Mouse (Mus musculus): ENCODE measurements at regions not wholly inside any gene's neighbourhood (a gene's known extent, or its start where the extent isn't known, plus 50 kb on each side); places are given as distances from the start of the nearest gene placed in this dataset.
"Not testable (repeated sequence)": the region's sequence is repeated elsewhere in the genome, so short reads cannot be mapped to it uniquely, and the experiment has no call there.

GRCm38 (mm10) chrX:19903962-19904930 lies 155.1 kb upstream of the Chst7 start:
- WGBS: 52% methylated on average over 6 of the region's 6 CpGs
- ATAC-seq (ENCODE audit: low FRiP score): peak; percentile 83
- Histone ChIP-seq H3K4me2 (no peak overlapping the region), H3K4me1 (no peaks in the 10 kb centered on the region), H3K9ac (replicated peaks) (no peak overlapping the region), H3K4me3 (replicated peaks) (no peak overlapping the region), H3K9me3 (replicated peaks) (no peaks in the 10 kb centered on the region), H3K27me3 (replicated peaks) (no peaks in the 10 kb centered on the region), H3K27ac (replicated peaks) (no peak overlapping the region), H3K36me3 (no peaks in the 10 kb centered on the region)

DNA sequence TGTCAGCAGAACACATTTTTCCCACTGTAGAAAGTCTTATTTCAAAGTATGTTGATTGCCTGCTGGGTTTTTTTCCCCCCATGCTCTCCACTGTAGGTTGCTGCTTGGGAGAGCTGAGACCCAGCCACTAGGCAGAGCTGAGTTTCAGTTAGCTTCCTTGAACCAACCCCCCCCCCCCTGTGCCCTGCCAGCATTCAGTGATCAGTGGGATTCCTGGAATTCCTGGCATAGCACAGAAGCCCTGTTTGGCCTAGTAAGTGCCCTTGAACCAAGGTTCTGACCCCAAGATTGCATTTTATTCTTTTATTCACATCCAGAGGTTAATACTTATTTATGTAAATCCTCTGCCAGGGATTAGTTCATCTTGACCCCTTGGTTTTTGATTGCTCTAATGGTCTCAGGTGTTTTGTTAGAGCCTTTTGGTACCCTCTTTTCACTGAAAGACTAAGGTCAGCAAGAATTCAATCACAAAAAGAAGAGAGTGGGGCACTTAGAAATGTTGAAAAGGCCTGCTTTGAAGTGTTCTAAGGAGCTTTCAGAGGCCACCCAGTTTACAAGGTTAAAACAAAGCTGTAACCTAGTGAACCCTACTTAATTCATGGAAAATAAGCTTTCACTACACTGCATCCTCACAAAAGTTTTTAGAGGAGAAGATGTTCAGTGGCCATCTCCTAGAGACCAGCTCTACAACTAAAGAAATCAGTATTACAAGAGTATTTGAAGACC lies 152.6 kb upstream of the Chst7 start:
- Histone ChIP-seq H3K27me3 (replicated peaks) (no peaks in the 10 kb centered on the region), H3K4me1 (no peaks in the 10 kb centered on the region)
- no peak for ATAC-seq (ENCODE audit: low FRiP score)

DNA sequence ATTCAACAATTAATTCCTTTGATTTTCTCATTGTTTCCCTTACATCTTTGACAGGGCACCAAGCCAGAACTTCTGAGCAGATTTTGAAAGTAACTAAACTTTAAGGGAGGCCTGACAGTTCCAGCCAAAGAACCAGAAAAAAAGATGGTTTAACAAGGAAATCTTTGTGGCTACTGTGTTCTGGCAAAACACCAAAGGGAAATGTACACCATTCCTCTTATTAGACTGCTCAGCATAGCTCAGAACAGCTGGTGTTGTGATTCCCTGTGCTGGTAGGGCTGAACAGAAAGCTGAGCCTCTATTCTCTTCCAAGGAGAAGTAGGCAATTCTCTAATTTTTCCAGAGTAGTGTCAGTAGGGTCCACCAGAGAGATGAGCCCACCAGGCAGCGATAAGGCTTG lies 142.4 kb upstream of the Chst7 start:
- Histone ChIP-seq H3K9me3 (replicated peaks) (no peaks in the 10 kb centered on the region), H3K36me3 (no peaks in the 10 kb centered on the region), H3K9ac (replicated peaks) (no peak overlapping the region), H3K4me1 (no peaks in the 10 kb centered on the region), H3K4me3 (replicated peaks) (no peak overlapping the region), H3K4me2 (no peak overlapping the region), H3K27ac (replicated peaks) (no peak overlapping the region), H3K27me3 (replicated peaks) (no peaks in the 10 kb centered on the region)
- ATAC-seq (ENCODE audit: low FRiP score): no peak
- 88% methylated on average over 1 of the region's 1 CpGs for WGBS

More for the DNA sequence above, 152.6 kb upstream of the Chst7 start:
- Histone ChIP-seq H3K36me3 (no peaks in the 10 kb centered on the region), H3K9ac (replicated peaks) (no peak overlapping the region), H3K9me3 (replicated peaks) (no peaks in the 10 kb centered on the region), H3K27ac (replicated peaks) (no peak overlapping the region), H3K4me3 (replicated peaks) (no peak overlapping the region), H3K4me2 (no peak overlapping the region)

DNA sequence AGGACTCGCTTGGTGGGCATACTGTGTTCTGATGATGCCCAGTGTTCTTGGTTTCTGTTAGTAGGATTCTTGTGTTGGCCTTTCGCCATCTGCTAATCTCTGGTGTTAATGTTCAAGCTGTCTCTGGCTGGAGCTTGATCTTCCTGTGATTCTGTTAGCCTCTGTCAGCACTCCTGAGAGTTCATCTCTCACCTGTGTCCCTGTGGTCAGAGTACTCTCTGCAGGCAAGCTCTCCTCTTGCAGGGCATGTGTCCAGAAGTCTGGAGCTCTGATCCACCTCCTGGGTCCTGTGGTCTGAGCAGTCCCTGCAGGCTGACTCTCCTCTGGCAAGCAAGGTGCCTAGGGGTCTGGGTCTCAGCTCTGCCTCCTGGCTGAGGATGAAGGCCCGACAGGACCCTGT lies 130.0 kb upstream of the Chst7 start:
- not testable (repeated sequence) for H3K9me3 ChIP-seq (replicated peaks); H3K4me1 ChIP-seq; ATAC-seq (ENCODE audit: low FRiP score); H3K4me3 ChIP-seq (replicated peaks); H3K9ac ChIP-seq (replicated peaks); H3K27ac ChIP-seq (replicated peaks); H3K36me3 ChIP-seq; H3K27me3 ChIP-seq (replicated peaks); H3K4me2 ChIP-seq
- 84% methylated on average over 3 of the region's 3 CpGs for WGBS

DNA sequence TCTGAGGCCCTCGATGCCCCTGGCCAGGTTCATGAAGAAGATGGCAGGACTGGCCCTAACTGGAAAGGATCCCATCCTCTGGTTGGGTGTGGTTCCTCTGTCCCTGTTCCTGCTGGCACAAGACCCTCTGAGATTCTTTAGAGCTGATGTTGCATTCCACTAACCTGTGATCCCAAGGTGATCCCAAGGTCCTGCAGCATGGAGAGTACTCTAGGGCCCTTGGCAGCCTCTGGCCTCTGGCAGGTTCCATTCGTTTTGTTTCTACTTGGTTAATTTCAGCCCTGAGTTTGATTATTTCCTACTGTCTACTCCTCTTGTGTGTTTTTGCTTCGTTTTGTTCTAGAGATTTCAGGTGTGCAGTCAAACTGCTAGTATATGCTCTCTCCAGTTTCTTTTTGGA lies 129.5 kb upstream of the Chst7 start:
- H3K9me3 ChIP-seq (replicated peaks): no peaks in the 10 kb centered on the region
- no peak overlapping the region for H3K27ac ChIP-seq (replicated peaks)
- H3K4me3 ChIP-seq (replicated peaks): no peak overlapping the region
- H3K4me2 ChIP-seq: no peak overlapping the region
- no peaks in the 10 kb centered on the region for H3K36me3 ChIP-seq
- no peaks in the 10 kb centered on the region for H3K4me1 ChIP-seq
- 82% methylated on average over 3 of the region's 3 CpGs for WGBS
- no peak overlapping the region for H3K9ac ChIP-seq (replicated peaks)
- no peak for ATAC-seq (ENCODE audit: low FRiP score)
- H3K27me3 ChIP-seq (replicated peaks): no peaks in the 10 kb centered on the region

DNA sequence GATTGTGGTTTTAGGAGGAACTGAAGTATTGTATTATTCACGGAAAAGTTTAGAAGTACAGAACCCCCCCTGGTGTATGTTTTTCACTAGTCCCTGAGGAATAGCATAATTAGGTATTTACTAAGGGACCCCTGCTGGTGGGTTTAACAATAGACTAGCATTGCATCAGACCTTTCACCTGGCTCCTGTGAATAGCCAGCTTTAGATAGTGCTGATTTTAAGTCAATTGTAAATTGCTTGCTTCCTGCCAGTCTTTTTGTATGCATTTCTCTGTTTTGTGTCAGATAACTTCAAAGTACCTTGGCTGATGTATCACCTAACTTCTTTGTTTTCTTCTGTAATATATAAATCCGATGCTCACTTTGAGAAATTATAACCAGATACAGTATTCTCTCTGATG lies 116.1 kb upstream of the Chst7 start:
- ATAC-seq (ENCODE audit: low FRiP score): no peak
- Histone ChIP-seq H3K27ac (replicated peaks) (no peak overlapping the region), H3K4me3 (replicated peaks) (no peak overlapping the region), H3K27me3 (replicated peaks) (no peaks in the 10 kb centered on the region), H3K36me3 (no peaks in the 10 kb centered on the region), H3K9ac (replicated peaks) (no peak overlapping the region), H3K4me1 (no peaks in the 10 kb centered on the region), H3K4me2 (no peak overlapping the region), H3K9me3 (replicated peaks) (no peaks in the 10 kb centered on the region)
- 75% methylated on average over 2 of the region's 2 CpGs for WGBS

Data from neural tube, embryonic 15.5 days (tissue).